Mouse (Mus musculus) liver, adult 10 weeks (tissue): Measurements from ENCODE around the gene 5430419D17Rik. TPM values are rescaled to one million over a fixed set of nuclear protein-coding genes. Genes with fewer than 3 reads are reported as not detected.

Source experiments
- polyA plus RNA-seq: library from polyadenylated mRNA; stranded (reverse); fragments of 350-450 nt; fragmentation: Illumina TruSeq; extraction: RNeasy Lipid Tissue Mini Kit (QIAGEN cat#74804); gene quantifications from one replicate; pipeline ENCODE4 v1.2.3, GENCODE M21; 2014; ENCODE audit warnings: low read depth, low replicate concordance

Gene 5430419D17Rik
- polyA plus RNA-seq = not detected

DNA sequence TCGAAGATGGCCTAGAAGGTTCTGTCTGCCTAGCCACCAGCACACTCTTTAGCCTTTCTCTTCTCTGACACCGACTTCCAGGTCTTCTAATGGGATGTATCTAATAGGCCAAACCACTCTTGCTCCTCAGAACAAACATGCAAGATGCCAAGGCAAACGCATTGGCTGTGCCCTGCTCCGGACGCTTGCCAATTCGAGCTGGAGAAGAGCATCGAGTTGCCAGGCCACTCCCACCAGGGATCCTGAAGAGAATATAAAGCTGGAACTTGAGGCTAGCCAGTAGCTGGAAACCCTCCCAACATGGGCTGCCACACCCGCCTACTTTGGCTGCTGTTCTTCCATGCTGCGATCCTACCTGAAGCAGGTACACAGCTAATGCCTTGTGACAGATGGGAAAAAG is at the start of gene 5430419D17Rik:
5430419D17Rik (plus strand) TSS at position 282 of the 400 bp plus-strand sequence.

DNA sequence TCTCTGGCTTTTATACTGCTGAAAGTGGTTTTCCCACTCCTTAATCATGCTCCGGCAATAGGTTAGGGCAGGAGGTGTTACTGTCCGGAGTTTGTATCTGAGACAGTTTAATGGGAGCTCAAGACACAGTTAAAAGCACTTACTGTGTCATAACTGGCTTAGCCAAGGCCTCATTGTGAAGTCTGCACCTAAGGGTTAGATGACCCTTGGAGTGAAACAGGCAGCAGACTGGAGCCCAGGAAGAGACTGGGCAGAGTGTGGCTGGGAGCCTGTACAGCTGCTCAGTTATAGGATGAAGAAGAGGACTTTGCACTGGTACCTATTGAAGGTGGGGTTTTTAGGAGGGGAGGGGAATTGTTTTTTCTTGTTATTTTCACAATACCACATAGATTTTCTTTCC is 28.0 kb upstream of the 5430419D17Rik start, which contains the start of gene 4933402N03Rik:
4933402N03Rik (minus strand) TSS at position 101 of the 400 bp plus-strand sequence.

DNA sequence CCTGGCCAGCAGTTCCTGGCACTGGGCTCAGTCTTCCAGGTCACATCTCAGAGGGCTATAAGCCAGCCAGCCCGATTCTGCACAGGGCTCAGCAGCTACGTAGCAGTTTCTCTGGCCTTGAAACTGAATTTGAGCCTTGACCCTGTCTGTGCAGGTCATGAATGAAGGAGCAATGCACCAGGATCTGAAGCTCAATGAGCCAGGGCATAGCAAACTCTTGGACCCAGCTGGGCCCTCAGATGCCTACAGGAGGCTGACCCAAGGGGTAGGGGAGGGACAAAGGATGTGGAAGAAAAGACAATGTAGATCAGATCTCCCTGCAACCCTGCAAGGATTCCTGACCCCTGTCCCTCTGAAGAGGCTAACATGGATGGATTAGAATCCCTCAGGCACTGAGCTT is 148.0 kb downstream of the 5430419D17Rik start, which contains the start of gene Cuzd1:
Cuzd1 (minus strand) TSS at position 101 of the 400 bp plus-strand sequence.

DNA sequence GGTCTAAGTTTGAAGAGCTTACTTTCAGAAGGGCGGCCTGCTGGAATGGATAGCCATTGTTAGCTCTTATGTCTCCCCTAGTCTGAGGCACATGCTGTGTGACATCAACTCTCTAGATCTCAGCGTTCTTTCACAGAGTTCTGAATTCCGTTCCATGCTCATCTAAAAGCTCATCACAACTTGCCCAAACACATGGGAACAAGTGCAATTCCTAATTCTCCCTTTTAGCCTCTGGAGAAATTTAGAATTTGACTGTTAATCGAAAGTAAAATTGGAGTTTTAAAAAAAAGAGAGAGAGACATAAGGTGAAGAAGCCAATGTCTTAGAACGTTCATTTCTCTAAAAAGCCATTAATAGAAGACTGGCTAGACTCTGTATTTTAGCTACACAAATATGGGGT is 155.2 kb downstream of the 5430419D17Rik start, which contains the start of gene Fam24b:
Fam24b (minus strand) TSS at position 101 of the 400 bp plus-strand sequence.

DNA sequence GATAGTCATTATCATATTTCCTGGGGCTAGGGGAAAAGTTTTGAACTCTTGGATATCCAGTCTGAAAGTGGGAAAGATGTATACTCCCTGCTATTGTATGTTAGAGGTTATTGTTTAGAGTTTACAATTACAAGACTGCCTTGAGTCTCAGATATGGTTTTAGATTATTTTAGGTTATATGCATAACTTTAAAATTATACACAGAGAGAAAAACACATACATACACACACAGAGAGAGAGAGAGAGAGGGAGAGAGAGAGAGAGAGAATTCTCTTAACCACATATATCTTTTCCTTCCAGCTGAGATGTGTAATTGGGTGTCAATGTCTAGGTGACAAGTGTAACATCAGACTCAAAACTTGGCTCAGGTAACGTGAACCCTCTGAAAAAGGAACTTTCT is 159.4 kb downstream of the 5430419D17Rik start, which contains the start of gene Fam24a:
Fam24a (plus strand) TSS at position 301 of the 400 bp plus-strand sequence.

Other genes with a start within 250 kb of the 5430419D17Rik start
- gene Htra1, start 238.3 kb upstream of the 5430419D17Rik start, polyA plus RNA-seq = 0.50 TPM
- 6.0 TPM for gene Dmbt1, start 142.3 kb upstream of the 5430419D17Rik start, polyA plus RNA-seq
- not detected for gene 4933402N03Rik, start 28.1 kb upstream of the 5430419D17Rik start, polyA plus RNA-seq
- not detected for gene Cuzd1, start 147.9 kb downstream of the 5430419D17Rik start, polyA plus RNA-seq
- not detected for gene Fam24b, start 155.1 kb downstream of the 5430419D17Rik start, polyA plus RNA-seq
- not detected for gene Fam24a, start 159.5 kb downstream of the 5430419D17Rik start, polyA plus RNA-seq
- gene 2310057M21Rik, start 188.4 kb downstream of the 5430419D17Rik start, polyA plus RNA-seq = 1.7 TPM
- gene Pstk, start 196.7 kb downstream of the 5430419D17Rik start, polyA plus RNA-seq = 19.0 TPM
- 8.8 TPM for gene Ikzf5, start 236.1 kb downstream of the 5430419D17Rik start, polyA plus RNA-seq
- gene Acadsb, start 236.2 kb downstream of the 5430419D17Rik start, polyA plus RNA-seq = 305 TPM